Mouse (Mus musculus) CD4-positive, CD25-positive, alpha-beta regulatory T cell, adult 2 months (primary cell): Measurements from ENCODE around the gene U2af1l4.

Source experiments
- DNase-seq: peaks from one replicate; pipeline ENCODE4 v3.0.0-alpha.2; 2012; ENCODE audit warnings: low read depth, low spot score

U2af1l4 gene

DNA sequence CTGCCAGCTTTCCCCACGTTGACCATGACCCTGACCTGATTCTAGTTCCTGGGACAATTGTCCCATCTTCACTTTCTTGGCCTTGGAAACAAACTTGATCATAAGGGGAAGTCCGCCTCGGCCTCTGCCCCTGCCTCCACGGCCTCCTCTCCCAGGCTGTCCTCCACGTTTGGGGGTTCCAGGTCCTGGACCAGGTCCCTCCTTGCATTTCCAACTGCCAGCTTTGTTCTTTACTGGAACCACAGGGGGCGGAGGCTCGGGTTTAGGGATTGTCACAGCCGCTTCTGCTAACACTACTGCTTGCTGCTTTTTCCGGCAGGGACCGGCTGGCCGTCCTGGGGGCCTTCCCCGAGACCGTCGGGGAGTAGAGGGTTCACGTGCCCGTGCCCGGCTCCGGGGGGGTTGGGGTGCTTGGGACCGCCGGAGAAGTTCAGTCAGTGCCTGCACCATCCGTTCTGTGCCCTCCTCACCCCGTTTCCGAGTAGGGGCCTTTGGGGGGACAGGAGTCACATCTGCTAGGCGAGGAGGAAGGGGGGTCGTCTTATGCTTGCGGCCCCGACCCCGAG is 23.4 kb downstream of the U2af1l4 start:
- DNase-seq = no peak

DNA sequence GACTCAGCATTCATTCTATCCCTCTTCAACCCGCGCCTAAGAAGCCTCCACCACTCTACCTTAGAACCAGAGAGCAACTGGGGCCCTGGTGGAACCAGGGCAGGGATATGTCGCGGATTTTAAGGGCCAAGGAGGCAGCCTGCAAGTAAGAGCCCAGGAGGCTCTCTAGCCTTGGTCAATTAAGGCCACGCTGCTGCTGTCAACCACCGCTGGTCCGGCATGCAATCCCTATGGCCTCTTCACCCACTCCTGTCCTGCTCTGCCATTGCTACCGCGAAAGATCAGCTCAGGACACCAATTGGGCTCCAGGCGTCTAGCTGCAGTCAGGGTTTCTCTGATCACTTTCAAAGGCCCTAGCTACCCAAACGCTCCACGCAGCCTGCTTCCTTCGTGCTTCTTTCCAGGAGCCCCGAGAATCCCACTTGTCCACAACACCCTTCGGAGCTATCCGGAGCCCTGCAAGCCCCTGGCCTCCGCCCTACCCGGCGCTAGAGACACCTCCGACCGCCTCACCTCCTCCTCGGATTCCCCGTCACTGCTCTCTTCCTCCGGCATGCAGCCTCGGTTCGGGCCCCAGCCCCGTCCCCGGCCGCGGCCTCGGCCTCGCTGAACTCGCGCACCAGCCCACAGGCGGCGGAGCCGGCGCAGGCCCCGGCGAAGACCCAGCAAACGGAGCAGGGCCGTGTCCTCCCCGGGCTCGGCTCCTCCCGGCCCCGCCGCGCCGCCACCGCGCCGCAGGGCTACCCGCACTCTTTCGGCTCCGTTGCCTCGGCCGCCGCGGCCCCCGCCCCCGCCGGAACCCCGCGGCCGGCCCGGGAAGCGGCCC is 25.0 kb downstream of the U2af1l4 start:
- no peak for DNase-seq

DNA sequence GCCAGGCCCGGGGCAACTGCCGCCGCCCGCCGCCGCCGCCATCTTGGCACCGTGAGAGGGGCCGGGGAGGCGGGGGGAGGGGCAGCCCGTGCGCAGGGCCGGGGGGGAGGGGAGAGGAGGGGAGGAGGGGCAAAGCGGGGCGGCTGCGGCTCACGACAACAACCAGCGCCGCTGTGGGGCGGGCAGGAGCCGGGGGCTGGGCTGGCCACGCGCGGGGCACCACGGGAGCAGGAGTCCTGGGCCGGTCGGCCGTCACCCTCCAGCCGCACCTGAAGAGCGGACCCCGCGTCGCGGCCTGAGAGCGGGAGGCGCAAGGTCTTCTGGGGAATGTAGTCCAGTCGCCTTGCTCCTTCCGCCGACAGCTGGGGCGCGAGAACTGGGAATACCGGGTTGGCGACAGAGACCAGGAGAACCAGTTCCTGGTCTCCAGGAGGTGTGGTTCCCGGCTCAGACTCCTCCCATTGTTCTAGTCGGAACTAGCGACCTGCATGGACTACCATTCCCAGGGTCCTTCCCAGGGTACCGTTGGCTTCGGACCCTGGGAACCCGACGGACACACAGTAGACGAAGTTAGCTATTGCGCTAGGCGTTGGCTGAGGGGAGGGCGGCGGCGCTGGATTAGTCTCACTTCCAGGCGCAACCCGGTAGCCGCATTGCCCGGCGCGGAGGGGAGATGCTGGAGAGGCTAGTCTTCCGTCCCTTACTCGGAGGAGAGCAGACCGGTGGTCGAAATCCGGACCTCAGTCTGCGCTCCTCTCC is 25.8 kb downstream of the U2af1l4 start, which contains the start of gene Kmt2b:
TSS of gene Kmt2b (minus strand) at position 51 of the 759 bp plus-strand sequence.
- peak; percentile 95 for DNase-seq

DNA sequence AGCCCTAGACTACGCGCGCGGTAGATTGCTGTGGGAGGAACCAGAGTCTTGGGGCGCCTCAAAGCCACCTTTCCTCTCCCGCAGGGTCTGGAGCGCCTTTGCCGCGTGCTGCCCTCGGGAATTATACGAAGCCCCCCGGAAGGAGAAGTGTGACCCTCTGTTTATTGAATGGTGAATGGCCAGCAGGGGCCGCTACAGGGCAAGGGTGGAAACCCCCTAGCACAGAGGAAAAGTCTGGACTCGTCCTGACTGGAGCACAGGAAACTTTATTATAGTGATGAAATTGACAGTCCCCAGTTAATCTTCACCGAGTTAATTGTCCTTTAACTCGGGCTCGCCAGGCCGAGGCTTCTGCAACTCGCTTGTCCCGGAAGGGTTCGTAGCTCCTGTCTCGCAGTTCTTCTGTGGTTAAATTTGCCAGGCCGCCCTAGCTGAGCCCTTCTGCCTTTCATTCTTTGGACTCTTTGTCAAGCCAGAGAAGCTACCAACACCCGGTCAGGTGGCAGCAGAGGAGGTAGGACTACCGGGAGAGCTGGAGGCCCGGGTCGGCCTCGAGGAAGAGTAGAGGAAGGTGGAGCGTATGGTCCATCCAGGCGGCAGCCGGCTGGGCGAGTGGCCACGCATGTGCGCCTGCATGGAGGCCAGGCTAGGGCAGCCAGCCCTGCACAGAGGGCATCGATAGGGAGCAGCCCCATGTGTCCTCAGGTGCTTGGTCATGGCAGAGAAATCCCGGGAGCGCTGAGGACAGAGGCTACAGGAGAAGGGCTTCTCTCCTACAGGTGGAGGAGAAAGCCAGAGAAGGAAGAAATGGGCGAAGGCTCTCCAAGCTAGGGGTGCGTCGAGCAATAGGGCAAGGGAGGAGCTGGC is 26.6 kb downstream of the U2af1l4 start:
- peak; percentile 80 for DNase-seq

DNA sequence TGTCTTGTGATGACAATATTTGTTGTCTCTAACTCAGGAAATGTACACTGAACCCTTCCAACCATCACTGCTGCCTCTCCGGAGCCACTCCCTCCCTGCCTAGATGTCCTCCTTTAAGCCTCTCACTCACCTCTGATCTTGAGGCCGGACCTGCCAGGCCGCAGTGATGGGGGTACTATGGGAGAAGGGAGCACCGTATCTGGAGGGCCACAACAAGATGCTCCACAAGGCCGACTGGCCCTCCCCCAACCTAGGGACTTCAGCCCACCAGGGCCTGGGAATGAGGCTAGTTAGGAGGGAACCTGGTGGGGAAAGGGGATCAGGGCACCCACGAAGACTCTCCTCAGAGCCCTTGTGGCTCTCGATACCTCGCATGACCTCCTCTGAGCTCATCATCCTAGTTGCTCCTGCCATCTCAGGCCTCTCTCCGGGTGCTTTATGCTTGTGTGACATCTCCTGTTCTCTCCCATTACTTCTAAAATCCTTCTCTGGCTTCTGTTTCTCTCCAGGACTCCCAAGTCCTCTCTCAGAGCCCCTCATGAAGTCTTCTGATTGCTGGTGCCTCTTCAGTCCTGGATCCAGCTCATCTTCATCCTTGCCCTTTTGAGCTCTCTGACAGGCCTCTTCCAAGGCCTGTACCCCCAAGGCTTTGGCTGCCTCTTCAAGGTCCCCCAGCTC is 28.0 kb downstream of the U2af1l4 start:
- DNase-seq = no peak

DNA sequence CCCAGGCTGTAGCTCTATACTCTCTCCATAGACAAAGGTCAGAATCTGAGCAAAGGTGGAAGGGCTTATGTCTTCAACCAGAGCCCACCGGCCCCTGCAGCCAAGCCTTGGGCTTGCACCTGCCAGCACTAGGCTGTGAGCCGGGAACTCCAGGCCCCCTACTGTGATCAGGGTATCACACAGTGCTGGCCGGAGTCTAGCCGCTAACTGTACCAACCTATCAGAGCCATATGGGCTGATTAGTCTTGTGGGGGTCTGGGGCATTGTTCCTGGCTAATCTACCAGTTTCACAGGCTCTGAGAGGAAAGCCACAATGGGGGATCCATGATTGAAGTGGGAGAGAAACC is 28.5 kb downstream of the U2af1l4 start:
- no peak for DNase-seq

DNA sequence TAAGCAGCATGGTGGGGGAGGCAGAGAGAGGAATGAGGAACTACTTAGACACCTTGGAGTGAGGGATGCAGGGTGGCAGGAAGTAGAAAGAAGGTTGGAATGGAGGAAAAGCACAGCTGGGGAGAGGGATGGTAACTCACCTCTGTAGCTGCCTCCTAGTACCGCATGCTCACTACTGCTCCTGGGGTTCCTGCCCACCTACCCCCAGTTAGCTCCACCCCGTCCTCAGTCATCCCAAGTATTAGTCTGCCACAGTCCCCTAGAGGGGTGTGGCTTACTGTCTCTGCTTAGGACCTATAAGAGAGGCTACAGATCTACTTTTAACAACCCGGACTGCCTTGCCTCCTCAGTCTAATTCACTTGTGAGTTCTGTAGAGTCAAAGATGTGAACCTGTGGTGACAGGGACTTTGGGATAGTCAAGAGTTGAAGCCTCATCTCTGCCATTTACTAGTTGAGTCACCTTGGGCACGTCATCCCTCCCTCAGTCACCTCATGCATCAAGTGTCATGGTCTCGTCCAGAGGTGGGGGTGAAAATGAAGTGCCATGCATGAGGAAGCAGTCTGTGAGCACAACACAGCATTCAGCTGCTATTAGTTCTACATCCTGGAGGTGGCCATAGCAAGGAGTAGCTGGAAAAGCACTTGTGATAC is 29.8 kb downstream of the U2af1l4 start:
- peak; percentile 34 for DNase-seq

DNA sequence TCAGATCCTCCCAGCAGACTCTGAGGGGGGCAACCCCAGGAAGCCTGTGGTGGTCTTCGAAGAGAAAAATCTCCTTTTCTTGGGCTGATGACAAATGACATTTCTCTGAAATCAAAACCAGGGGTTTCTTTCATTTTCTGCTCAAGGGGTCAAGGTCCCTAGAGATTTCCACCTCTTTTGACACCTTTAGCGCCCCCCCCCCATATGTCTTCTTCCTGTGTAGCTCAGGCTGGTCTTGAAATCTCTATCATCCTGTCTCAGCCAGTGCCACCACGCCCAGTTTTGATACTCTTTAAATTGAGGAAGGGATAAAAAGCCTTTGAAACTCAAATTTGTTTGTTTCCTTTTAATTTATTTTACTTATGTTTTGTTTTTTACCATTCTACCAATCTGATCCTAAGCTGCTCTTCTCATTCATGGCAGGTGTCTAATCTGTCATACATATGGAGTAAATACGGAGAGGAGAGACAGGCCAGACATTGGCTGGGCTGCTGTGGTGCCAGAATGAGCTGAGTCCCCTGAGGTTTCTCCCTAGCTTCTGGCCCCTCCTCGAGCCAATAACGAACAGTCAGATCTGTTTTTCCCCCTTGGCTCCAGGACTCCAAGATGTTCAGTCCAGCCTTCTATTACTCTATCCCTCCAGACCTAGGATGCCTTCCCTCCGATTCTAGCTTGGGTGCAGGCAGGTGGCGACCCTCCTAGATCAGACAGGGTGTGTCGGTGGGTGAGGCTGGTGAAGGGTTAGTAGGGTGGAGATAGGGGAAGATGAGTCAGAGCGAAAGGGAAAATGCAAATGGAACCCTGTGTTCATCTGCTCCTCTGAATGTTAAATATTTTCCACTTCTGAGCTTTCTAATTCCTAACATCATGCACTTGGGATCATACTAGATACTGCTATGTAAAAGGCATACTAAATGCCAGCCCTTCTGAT is 30.7 kb downstream of the U2af1l4 start:
- peak; percentile 41 for DNase-seq

DNA sequence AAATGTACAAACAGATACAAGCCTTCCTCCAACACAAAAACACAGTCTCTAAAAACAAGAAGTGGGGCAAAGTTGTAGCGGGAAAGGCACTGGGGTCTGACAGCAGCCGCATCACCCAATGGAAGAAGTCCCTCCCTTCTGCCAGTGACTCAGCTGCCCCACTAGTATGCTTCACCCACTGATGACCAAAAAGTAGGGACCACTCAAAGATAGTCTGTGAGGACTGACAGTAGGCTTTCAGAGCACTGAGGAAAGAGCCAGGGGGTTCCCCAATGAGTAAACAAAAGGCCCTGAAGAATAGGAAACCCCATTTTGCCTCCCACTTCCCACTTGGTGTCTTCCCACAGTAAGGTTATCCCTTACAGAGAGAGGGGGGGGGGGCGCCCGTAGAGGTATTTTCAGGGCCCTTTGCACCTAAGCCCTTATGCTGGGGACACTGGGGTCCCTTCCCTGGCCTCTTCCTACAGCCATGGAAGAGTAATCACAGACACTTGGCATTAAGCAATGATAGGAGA is 31.5 kb downstream of the U2af1l4 start:
- no peak for DNase-seq

DNA sequence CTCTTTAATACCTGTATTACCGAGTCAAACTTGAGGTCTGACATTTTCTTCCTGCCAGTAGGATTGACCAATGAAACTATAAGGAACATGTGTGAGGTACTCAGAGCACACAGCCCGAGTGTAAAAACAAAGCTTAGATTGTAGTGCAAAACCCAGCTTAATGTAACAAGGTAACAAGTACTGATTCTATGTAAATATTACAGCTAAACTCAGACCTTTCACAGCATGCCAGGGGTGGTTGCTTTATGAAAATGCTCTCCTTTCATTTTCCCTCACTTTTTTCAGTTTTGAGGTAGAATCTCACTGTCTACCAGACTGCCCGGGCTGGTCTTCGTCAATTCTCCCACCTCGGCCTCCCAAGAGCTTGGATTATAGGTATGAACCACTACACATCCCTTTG is 33.0 kb downstream of the U2af1l4 start:
- no peak for DNase-seq

DNA sequence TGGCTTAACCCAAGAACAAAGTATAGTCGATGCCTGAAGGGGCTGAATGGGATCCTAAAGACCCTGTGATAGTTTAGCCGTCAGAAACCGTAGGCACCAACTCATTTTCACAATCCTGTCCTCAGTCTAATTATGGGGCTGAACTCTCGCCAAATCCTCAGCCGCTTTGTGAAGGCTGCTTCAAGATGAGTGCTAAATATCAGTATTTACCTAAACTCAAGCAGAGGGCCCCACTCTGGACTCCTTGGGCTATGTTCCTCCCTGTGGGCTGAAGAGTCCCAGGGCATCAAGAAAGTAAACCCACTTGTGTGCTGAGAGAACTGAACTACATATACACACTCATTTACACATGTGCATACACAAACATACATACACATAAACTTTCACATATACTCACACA is 33.7 kb downstream of the U2af1l4 start:
- DNase-seq = no peak

DNA sequence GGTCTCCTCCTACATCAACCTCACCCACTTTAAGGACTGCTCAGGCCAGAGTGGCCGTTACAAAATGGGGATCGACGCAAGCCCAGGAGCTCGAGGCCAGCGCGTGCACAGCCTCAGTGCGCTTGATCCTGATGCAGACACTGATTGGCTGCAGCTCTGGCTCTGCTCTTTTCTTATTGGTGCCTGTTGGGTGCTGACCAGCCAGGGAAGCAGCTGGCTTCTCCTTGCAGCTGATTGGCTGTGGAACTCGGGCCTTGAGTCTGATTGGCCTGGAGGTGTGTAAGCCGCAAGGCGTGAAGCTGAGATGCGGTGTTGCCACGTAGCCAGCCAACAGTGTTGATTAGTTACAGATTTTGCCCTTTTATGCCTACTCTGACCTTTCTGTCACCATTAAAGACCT is 35.7 kb downstream of the U2af1l4 start, which contains the start of gene Zbtb32:
TSS of gene Zbtb32 (minus strand) at position 124 of the 400 bp plus-strand sequence.
- no peak for DNase-seq

DNA sequence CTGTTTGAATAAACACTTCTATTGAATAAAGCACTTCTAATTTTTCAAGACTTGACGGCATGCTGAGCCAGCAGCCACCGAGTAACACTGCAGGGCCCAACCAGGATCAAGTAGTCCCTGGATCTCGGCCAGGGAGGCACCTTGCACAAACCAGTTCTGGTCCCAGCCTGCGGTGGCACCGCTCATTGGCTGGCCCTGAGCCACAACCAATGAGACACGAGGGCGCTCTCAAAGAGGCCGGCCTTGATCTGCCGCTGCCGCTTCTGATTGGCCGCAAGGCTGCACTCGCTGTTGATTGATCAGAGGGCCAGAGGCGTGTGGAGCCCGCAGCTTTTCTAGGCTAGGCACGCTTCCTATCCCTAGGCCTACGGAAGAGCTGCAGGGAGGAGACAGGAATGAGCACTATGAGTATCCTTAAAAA is 36.8 kb downstream of the U2af1l4 start:
- peak; percentile 79 for DNase-seq

DNA sequence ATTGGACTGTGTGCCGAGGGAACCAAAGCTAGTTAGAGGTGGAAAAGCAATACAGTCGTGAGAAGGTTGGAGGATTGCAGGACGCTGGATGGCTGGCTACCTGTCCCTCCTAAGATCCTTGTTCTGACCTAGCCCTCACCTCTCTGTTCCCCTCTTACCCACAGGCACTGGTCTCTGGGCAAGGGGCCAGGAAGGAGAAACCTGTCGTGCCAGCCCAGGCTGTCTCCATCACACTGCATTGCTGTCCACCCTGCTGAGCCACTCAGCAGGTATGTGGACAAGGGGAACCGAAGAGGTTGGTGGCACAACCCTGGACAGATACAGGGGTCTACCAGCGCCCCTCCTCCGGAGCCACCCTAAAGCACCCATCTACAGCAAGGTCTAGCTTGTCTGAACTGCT is 37.5 kb downstream of the U2af1l4 start:
- no peak for DNase-seq

DNA sequence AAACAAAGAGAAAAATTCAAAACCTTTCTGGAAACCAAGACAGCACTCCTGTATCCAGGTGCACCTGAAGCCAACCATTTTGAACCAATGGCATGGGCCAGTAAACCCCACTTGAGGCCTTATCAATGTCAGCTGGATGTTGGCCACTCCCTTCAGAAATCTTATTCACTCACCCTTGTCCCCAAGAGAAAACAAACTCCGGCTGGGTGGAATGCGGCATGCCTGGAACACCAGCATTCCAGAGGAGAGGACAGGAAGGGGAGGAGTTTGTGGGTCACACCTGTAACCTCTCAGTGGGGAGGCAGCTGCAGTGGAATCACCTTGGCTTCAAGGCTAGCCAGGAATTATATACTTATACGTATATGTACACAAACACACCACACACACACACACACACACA is 39.5 kb downstream of the U2af1l4 start:
- no peak for DNase-seq

DNA sequence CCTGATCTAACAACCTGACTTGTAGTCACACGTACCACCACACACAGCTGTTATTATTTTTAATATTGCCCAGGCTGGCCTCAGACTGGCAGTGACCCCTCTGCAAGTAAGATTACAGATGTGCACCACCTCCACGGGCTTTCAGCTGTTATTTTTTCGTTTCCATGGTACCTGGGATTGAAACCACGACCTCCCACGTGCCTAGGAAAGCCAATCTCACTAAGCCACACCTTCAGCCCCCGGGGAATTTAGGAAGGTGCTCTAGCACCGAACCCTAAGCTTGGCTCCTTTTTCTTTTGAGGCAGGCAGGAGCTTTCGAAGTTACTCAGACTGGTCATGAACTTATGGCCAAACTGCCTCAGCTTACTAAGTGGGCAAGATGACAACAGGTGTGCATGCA is 41.3 kb downstream of the U2af1l4 start:
- no peak for DNase-seq

DNA sequence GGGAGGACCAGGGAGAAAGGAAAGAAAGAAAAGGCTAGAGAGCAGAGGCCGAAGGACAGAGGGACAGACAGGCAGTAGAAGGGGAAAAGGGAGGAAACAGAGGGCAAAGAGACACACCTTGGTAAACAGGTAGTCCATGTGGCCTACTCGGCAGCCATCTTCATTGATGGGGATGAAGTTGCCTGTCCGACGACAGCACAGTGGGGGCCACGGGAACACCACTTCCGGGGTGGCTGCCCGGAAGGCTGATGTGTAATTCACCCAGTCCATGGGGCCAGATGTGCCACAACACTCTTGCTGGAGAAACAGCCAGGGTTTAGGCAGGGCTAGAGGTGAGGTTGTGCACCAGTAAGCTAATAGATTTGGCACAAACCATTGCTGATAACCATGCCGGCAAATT is 41.8 kb downstream of the U2af1l4 start:
- no peak for DNase-seq

DNA sequence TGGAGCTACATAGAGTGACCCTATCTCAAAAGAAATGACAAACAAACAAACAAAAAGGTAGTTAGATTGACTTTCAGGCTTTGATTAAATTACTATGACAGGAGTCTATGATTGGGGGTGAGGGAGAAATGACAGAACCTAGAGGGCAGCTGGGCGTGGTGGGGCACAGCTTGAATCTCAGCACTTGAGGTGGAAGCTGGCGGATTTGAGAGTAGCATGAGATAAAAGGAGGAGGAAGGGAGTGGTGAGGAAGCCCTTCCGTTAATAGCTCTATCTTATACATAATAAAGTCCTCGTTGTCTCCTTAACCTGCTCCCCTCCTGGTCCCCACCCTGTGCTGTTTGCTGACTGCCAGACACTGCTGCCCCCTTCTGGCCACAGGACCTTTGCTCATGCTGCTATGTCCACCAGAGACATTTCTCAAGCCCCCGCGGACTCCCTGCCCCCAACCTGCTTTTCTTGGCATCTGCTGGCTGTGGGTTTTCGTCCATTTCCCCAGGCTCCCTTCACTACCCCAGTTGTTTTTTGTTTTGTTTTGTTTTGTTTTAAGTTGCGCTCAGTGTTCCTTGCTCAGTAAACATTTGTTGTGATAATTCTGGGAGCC is 44.7 kb downstream of the U2af1l4 start:
- DNase-seq = peak; percentile 89

DNA sequence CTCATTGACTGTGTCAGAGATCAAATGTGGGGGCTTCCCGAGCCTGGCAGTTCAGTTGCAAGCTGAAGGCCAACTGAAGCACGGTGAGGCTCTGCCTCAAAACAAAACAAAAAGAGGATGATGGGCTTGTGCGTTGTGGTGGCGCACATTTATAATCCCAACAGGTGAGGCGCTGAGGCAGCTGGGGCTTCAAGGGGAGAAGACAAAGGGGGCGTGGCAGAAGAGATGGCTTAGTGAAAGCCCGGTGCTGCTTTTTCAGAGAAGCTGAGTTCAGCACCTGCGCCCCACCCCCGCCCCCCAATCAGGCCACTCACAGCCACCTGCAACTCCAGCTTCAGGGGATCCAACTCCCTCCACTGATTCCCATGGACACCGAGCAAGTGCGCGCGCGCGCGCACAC is 45.4 kb downstream of the U2af1l4 start:
- DNase-seq = no peak
